Mouse (Mus musculus) midbrain, postnatal 0 days (tissue): ENCODE data around the gene Unc5cl. TPM values are rescaled to one million over a fixed set of nuclear protein-coding genes. Genes with fewer than 3 reads are reported as not detected.

Source experiments
- ATAC-seq: fragments of 200-750 bp; cut with Nextera tagmentation; 2 replicates; pipeline ENCODE4 v1.8.0; 2017; ENCODE audit warnings: moderate number of reproducible peaks, mild to moderate bottlenecking, moderate TSS enrichment, moderate library complexity; ENCODE audit not compliant: low FRiP score
- DNase-seq: peaks from one replicate; pipeline ENCODE4 v3.0.0-alpha.2; 2015; ENCODE audit warnings: low spot score
- H3K27ac ChIP-seq: fragments of 300-500 bp; sonication (generic); 2 replicates; pipeline ENCODE4 v1.5.1; 2014; ENCODE audit warnings: low read depth, mild to moderate bottlenecking, low read length, mixed read lengths
- H3K27me3 ChIP-seq: fragments of 300-500 bp; sonication (generic); 2 replicates; pipeline ENCODE4 v1.6.1; 2014; ENCODE audit warnings: low read length, control low read depth, mixed read lengths; ENCODE audit not compliant: insufficient read depth
- H3K36me3 ChIP-seq: fragments of 300-500 bp; sonication (generic); 2 replicates; pipeline ENCODE4 v1.6.1; 2014; ENCODE audit warnings: low read length, control low read depth, mixed read lengths; ENCODE audit not compliant: insufficient read depth
- H3K4me1 ChIP-seq: fragments of 300-500 bp; sonication (generic); 2 replicates; pipeline ENCODE4 v1.6.1; 2014; ENCODE audit warnings: mild to moderate bottlenecking, control low read depth, antibody characterized with exemption, low read length, mixed read lengths; ENCODE audit not compliant: insufficient read depth
- H3K4me2 ChIP-seq: fragments of 300-500 bp; sonication (generic); 2 replicates; pipeline ENCODE4 v1.6.1; 2014; ENCODE audit warnings: low read depth, mild to moderate bottlenecking, low read length, mixed read lengths; ENCODE audit not compliant: poor library complexity, severe bottlenecking
- H3K4me3 ChIP-seq: fragments of 300-500 bp; sonication (generic); 2 replicates; pipeline ENCODE4 v1.5.1; 2014; ENCODE audit warnings: low read depth, mild to moderate bottlenecking, low read length, moderate library complexity
- H3K9ac ChIP-seq: fragments of 300-500 bp; sonication (generic); replicated peaks from 2 replicates; pipeline ENCODE4 v1.6.1; 2014; ENCODE audit warnings: mild to moderate bottlenecking, low read length, moderate library complexity, mixed read lengths; ENCODE audit not compliant: poor library complexity, severe bottlenecking
- H3K9me3 ChIP-seq: fragments of 300-500 bp; sonication (generic); 2 replicates; pipeline ENCODE4 v1.6.1; 2016; ENCODE audit warnings: low read length, control low read depth
- CTCF ChIP-seq: IDR thresholded peaks from 2 replicates; pipeline ENCODE4 v1.5.1; 2016; ENCODE audit warnings: antibody characterized with exemption, mild to moderate bottlenecking
- WGBS: fragments of 180-500 bp; shearing (Covaris S2); extraction: QIAGEN DNeasy Blood & Tissue Kit; methylation state at CpG from one replicate; pipeline ENCODE4 v1.1.7; 2014; 5-methylcytosine and 5-hydroxymethylcytosine counted together
- polyA plus RNA-seq: library from polyadenylated mRNA; unstranded; fragments of >200 nt; fragmentation: Nextera tagmentation; extraction: Ambion mirVana; gene quantifications from 2 replicates; pipeline ENCODE4 v1.2.1, GENCODE M21; 2015
- total RNA-seq: library from RNA; depleted of rRNA; stranded (reverse); fragments of >200 nt; gene quantifications from 2 replicates; pipeline ENCODE4 v1.2.3, GENCODE M21; 2014

Gene Unc5cl
- total and polyA plus RNA-seq, 2 experiments from 2014 or later, result 0.32 to 0.49 TPM

DNA sequence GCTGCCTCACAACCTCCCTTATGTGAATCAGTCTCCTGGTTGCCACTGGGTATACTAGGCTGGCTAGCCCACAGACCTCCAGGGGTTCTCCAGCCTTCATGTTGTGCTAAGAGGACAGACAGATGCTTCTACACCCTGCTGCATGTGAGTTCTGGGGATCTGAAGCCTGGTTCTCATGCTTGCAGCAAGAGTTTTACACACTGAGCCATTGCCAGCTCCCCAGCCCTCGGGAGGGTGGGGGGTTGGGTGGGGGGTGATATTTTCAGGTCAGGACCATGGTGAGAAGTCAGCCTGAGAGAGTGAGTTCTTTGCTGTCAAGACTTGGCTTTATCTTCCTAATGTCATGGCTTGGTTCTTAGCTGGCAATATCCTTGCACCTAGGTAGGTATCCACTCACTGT lies 35.9 kb upstream of the Unc5cl start:
- whole genome bisulfite sequencing, result 100% methylated on average over 1 of the region's 1 CpGs
- TF ChIP-seq CTCF, result no peak

DNA sequence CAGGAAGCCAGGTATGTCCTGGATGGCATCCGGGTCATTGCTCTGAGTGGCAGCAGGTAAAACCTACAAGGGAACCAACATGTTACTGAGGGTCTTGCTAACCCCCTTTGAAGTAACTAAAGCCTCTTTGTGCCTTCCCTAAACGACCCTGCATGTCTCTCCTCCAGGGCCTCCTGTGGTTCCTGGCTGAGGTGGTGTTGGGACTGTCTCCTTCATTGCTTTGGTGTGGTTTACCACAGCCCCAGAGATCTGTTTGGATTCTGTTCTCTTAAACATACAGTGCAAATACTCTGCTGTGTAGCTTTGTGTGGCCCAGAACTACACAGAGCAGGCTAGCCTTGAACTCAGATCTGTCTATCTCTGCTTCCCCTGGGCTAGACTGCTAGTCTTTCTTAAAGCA lies 35.1 kb upstream of the Unc5cl start:
- H3K4me3 ChIP-seq, result no peak overlapping the region
- H3K4me1 ChIP-seq, result no peaks in the 10 kb centered on the region
- 73% methylated on average over 2 of the region's 2 CpGs for WGBS
- H3K9me3 ChIP-seq, result no peaks in the 10 kb centered on the region
- H3K4me2 ChIP-seq, result no peak overlapping the region
- TF ChIP-seq CTCF, result no peak
- no peak overlapping the region for H3K9ac ChIP-seq
- ATAC-seq (no peak), DNase-seq (no peak)
- H3K36me3 ChIP-seq, result 0 out of 2 replicates have a peak, but pooled peaks cover 4% of the 10 kb centered on the region
- H3K27ac ChIP-seq, result no peak overlapping the region
- no peaks in the 10 kb centered on the region for H3K27me3 ChIP-seq

More for the DNA sequence above, 35.9 kb upstream of the Unc5cl start:
- Histone ChIP-seq H3K4me3 (no peak overlapping the region), H3K27me3 (no peaks in the 10 kb centered on the region), H3K9ac (no peak overlapping the region), H3K4me1 (no peaks in the 10 kb centered on the region), H3K4me2 (no peak overlapping the region), H3K9me3 (no peaks in the 10 kb centered on the region), H3K36me3 (0 out of 2 replicates have a peak, but pooled peaks cover 4% of the 10 kb centered on the region), H3K27ac (no peak overlapping the region)
- DNase-seq (no peak), ATAC-seq (no peak)

DNA sequence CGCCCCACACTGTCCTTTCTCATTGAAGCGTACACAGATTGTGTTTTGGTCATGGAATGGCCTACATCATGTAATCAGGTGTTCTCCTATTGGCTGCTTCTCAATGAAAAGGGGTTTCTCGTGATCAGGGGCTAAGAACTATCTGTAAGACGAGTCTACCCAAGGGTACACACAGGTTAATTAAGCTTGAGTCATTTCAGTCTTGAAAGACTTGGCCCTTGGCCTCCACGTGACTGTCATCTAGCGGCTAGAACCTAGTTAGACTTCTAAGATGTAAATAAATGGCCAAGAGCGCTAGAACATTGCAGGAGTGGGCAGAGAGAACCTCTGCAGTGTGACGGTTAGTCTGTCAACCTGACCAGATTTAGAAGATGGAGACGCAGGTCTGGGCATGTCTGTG lies 30.5 kb upstream of the Unc5cl start:
- TF ChIP-seq CTCF, result no peak
- H3K9me3 ChIP-seq, result no peaks in the 10 kb centered on the region
- H3K27ac ChIP-seq, result no peak overlapping the region
- H3K4me2 ChIP-seq, result no peak overlapping the region
- 90% methylated on average over 9 of the region's 9 CpGs for WGBS
- H3K36me3 ChIP-seq, result no peaks in the 10 kb centered on the region
- no peak overlapping the region for H3K4me3 ChIP-seq
- H3K4me1 ChIP-seq, result no peaks in the 10 kb centered on the region
- no peaks in the 10 kb centered on the region for H3K27me3 ChIP-seq
- no peak for ATAC-seq
- no peak for DNase-seq
- H3K9ac ChIP-seq, result no peak overlapping the region

DNA sequence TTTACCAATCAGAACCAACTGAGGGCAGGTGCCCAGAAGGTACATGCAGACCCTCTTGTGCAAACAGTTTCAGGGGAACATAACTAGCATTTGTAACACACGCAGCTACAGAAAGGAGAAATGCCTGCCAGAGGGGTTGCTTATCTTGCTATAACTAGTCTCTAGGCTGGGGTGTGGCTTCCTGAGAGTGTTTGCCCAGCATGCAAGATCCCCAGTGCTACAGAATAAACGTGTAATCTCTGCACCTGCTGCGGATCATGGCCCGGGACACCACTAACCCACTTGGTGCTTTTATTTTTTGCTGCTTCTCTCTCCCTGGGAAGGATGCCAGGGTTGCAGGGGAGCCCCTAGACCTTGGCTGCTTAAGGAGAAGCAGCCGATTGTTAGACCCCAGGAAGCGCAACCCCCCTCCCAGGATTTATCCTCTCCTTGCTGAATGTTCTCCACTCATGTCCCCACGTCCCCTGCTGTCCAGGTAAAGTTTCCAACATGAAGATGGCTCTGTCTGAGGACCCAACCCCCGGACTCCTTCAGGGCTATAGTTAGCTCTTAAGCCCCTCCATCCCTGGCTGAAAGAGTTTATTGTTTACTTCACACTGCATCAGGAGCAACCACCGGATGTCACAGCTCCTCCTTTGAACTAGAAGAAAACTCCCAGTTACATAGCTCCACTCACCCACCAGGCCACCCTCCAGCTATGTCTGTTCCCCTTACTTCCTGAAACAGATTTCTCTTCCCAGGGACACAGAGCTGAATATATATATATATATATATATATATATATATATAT lies 28.7 kb upstream of the Unc5cl start:
- Histone ChIP-seq H3K27ac (no peak overlapping the region), H3K9me3 (no peaks in the 10 kb centered on the region), H3K4me3 (no peak overlapping the region), H3K36me3 (no peaks in the 10 kb centered on the region), H3K4me1 (no peaks in the 10 kb centered on the region), H3K27me3 (no peaks in the 10 kb centered on the region), H3K4me2 (no peak overlapping the region), H3K9ac (no peak overlapping the region)
- DNase-seq (no peak), ATAC-seq (no peak)
- TF ChIP-seq CTCF, result no peak
- 33% methylated on average over 9 of the region's 9 CpGs for WGBS

DNA sequence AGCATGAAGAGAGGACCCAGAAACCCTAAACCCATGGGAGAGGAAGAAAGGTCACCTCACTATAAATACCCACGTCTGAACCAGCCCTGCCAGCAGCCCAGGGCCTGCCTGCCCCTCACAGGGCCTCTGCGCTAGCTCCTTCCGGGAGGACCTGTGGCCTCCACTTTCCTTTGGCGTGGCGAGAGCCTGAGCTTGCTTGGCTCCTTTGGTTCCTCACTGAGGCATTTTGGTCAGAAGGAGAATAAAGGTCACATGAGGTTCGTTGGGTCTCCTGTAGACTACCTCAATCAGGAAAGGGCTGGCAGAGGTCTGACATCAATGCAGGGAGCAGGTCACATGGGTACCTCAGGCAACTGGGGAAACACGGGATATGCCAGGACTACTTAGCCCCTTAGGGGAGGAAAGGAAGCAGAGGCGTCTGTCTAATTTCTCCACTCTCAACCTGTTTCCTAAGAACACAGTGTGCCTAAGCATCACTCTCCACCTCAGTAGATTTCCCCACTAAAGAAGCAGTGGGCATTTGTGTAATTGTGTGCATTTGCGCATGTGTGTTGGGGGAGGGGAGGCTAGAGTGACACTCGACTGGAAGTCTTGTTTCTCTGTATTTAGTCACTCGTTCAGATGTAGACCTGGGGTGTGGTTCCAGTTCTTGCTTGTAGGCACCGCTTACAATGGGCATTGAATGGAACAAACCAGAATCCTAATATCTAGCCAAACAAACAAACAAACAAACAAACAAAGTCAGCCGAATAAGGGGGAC lies 27.5 kb upstream of the Unc5cl start:
- no peaks in the 10 kb centered on the region for H3K36me3 ChIP-seq
- 77% methylated on average over 13 of the region's 13 CpGs for WGBS
- ATAC-seq (no peak), DNase-seq (no peak)
- no peak overlapping the region for H3K27ac ChIP-seq
- no peak overlapping the region for H3K4me2 ChIP-seq
- H3K27me3 ChIP-seq, result no peaks in the 10 kb centered on the region
- no peak for TF ChIP-seq CTCF
- no peak overlapping the region for H3K4me3 ChIP-seq
- no peaks in the 10 kb centered on the region for H3K4me1 ChIP-seq
- H3K9ac ChIP-seq, result no peak overlapping the region
- H3K9me3 ChIP-seq, result no peaks in the 10 kb centered on the region
